22 mouse cellular contexts compared by ENCODE assay signal in genomic region chr13:30932972-30933371, GRCm38 (mm10). TPM values are rescaled to one million over a fixed set of nuclear protein-coding genes. Genes with fewer than 3 reads are reported as not detected.
DNase-seq lines count a peak whose midpoint lies in the region; ATAC-seq and TF ChIP-seq lines count a peak whose summit lies in the region.
"Had no signal": no experiment of that assay in that cellular context is flagged by ENCODE, and none has a peak within 500 bp of the region (broad histone marks: within the 10 kb centered on the region; RNA-seq: fewer than 3 reads in every experiment).

No protein-coding gene starts in this region.

- no peaks in the 10 kb centered on the region for H3K79me2 ChIP-seq in myocyte (ENCODE audit: control insufficient read depth, insufficient read depth)

- TF ChIP-seq POLR2A in myocyte (IDR thresholded peaks at IDR 0.05; ENCODE audit: insufficient read length, low read depth), result no peak

- intact Hi-C loops in heart, postnatal 10 days (cut with DNase I), result no loop called here

- H3K36me3 ChIP-seq in myocyte (ENCODE audit: control insufficient read depth, insufficient read depth), result peaks cover 9% of the 10 kb centered on the region
- H3K36me3 ChIP-seq in midbrain, embryonic 14.5 days (ENCODE audit: control insufficient read depth, insufficient read depth, low read length), result 0 out of 2 replicates have a peak, but pooled peaks cover 9% of the 10 kb centered on the region
- H3K36me3 ChIP-seq: midbrain, embryonic 15.5 days; neural tube, embryonic 12.5 days; stomach, embryonic 15.5 days had no signal

- H3K4me1 ChIP-seq in midbrain, embryonic 14.5 days (ENCODE audit: control insufficient read depth, insufficient read depth, low read length), result no peaks in the 10 kb centered on the region
- H3K4me1 ChIP-seq: hindbrain, embryonic 13.5 days; midbrain, embryonic 15.5 days; neural tube, embryonic 12.5 days; stomach, embryonic 15.5 days had no signal

- no peaks in the 10 kb centered on the region for H3K9me3 ChIP-seq in midbrain, embryonic 14.5 days (ENCODE audit: control insufficient read depth, low read length)
- H3K9me3 ChIP-seq: hindbrain, embryonic 13.5 days; midbrain, embryonic 15.5 days; neural tube, embryonic 12.5 days; stomach, embryonic 15.5 days had no signal

- no peaks in the 10 kb centered on the region for H3K27me3 ChIP-seq in myocyte (ENCODE audit: control insufficient read depth, insufficient read depth, insufficient read length)
- no peaks in the 10 kb centered on the region for H3K27me3 ChIP-seq in midbrain, embryonic 14.5 days (ENCODE audit: control insufficient read depth, insufficient read depth, low read length)
- H3K27me3 ChIP-seq: hindbrain, embryonic 13.5 days; midbrain, embryonic 15.5 days; neural tube, embryonic 12.5 days; stomach, embryonic 15.5 days had no signal

- H3K4me3 ChIP-seq in myocyte, result no peak overlapping the region
- H3K4me3 ChIP-seq in midbrain, embryonic 14.5 days (replicated peaks; ENCODE audit: low read depth, low read length), result no peak overlapping the region
- H3K4me3 ChIP-seq: hindbrain, embryonic 13.5 days; midbrain, embryonic 15.5 days; neural tube, embryonic 12.5 days; stomach, embryonic 15.5 days had no signal

- H3K4me2 ChIP-seq in myocyte (ENCODE audit: low read depth), result peak overlapping the region; percentile 3
- H3K4me2 ChIP-seq in midbrain, embryonic 14.5 days (ENCODE audit: low read length), result no peak overlapping the region
- H3K4me2 ChIP-seq: hindbrain, embryonic 13.5 days; midbrain, embryonic 15.5 days; neural tube, embryonic 12.5 days; stomach, embryonic 15.5 days had no signal

- no peak for ATAC-seq in midbrain, embryonic 14.5 days (ENCODE audit: low FRiP score, low TSS enrichment)
- ATAC-seq: midbrain, embryonic 15.5 days had no signal

- no peak overlapping the region for H3K9ac ChIP-seq in midbrain, embryonic 14.5 days (replicated peaks; ENCODE audit: low read length)
- H3K9ac ChIP-seq: hindbrain, embryonic 13.5 days; liver, embryonic 14.5 days; midbrain, embryonic 15.5 days; neural tube, embryonic 12.5 days; stomach, embryonic 15.5 days had no signal

- no peak overlapping the region for H3K27ac ChIP-seq in midbrain, embryonic 14.5 days (replicated peaks; ENCODE audit: low read depth, low read length)
- H3K27ac ChIP-seq: hindbrain, embryonic 13.5 days; liver, embryonic 14.5 days; macrophage; midbrain, embryonic 15.5 days; neural tube, embryonic 12.5 days; stomach, embryonic 15.5 days had no signal

- DNase-seq in heart, adult 11 months, result peak; percentile 77
- DNase-seq in heart, postnatal 10 days, result no peak
- DNase-seq in 416B (ENCODE audit: low read depth) (peak; percentile 30), adipocyte (ENCODE audit: low spot score) (peak; percentile 30)
- no peak for DNase-seq in adrenal gland, adult 8-10 months
- no peak for DNase-seq in midbrain, embryonic 14.5 days
- DNase-seq in layer of hippocampus, adult 9-10 months (ENCODE audit: low spot score), result no peak
- DNase-seq: cerebellum, postnatal 10 days; kidney, adult 11 months; kidney, postnatal 10 days; thymus, postnatal 14 days had no signal

- no peak overlapping the region for H3ac ChIP-seq in myocyte (ENCODE audit: control insufficient read depth, insufficient read length)

- 85% methylated on average over 6 of the region's 6 CpGs for WGBS in midbrain, embryonic 14.5 days

TF ChIP-seq in myocyte, 11 proteins besides CTCF, POLR2A, EP300 and RAD21:
- TF ChIP-seq MAX (IDR thresholded peaks at IDR 0.05; ENCODE audit: low read depth), result no peak
- TF ChIP-seq REST (IDR thresholded peaks at IDR 0.05; ENCODE audit: insufficient read depth, insufficient read length), result no peak
- TF ChIP-seq CEBPB (IDR thresholded peaks at IDR 0.05; ENCODE audit: insufficient read depth, poor library complexity, severe bottlenecking), result no peak

RNA-seq across cellular contexts. Expression of gene Hus1b, which starts 14.6 kb away (rescaled TPM):
- total RNA-seq in heart, postnatal 10 days (2021), result under 1 TPM; 0.30 to 0.43 TPM
- not detected for polyA plus RNA-seq in myocyte (2012; fragmentation: generic; extraction: Trizol)
- 1 to 10 TPM in 1 of 4 experiments, under 1 TPM in 3; 0.35 to 1.2 (median 0.59) TPM for total RNA-seq in adrenal gland, adult 8-10 months (2022)
- 0.24 and 0.36 TPM in 2 replicates for polyA plus RNA-seq in midbrain, embryonic 14.5 days (2014; fragmentation: Nextera tagmentation; extraction: Ambion mirVana)
- polyA plus RNA-seq: embryonic facial prominence, embryonic 11.5 days; heart, embryonic 16.5 days; hindbrain, embryonic 13.5 days; macrophage; midbrain, embryonic 15.5 days; neural tube, embryonic 12.5 days had no signal

RNA-seq across cellular contexts. Expression of gene Exoc2, which starts 40.9 kb away (rescaled TPM):
- total RNA-seq in heart, postnatal 10 days (2021), result 10 to 100 TPM; 18.5 to 20.6 TPM
- polyA plus RNA-seq in myocyte (2012; fragmentation: generic; extraction: Trizol), result 12.6 TPM
- 10 to 100 TPM; 36.2 to 48.8 (median 41.6) TPM for total RNA-seq in adrenal gland, adult 8-10 months (2022)
- polyA plus RNA-seq in midbrain, embryonic 14.5 days (2014; fragmentation: Nextera tagmentation; extraction: Ambion mirVana), result 56.2 and 63.1 TPM in 2 replicates

RNA-seq across cellular contexts. Expression of gene Gm5447, which starts 41.0 kb away (rescaled TPM):
- not detected for total RNA-seq in heart, postnatal 10 days (2021)
- not detected for polyA plus RNA-seq in myocyte (2012; fragmentation: generic; extraction: Trizol)
- total RNA-seq in adrenal gland, adult 8-10 months (2022), result under 1 TPM in 2 of 4 experiments, not detected in 2; 0.15 to 0.31 TPM
- polyA plus RNA-seq in midbrain, embryonic 14.5 days (2014; fragmentation: Nextera tagmentation; extraction: Ambion mirVana), result not detected in 2 replicates
- total RNA-seq: layer of hippocampus, postnatal 10 days; MEL had no signal
- polyA plus RNA-seq: liver, embryonic 14.5 days; macrophage; midbrain, embryonic 15.5 days; neural tube, embryonic 12.5 days had no signal

Comparison
In these comparisons a context has a peak if more than half of its experiments do, and no peak if none do; other contexts are left out.
1. DNase-seq: peak in heart, adult 11 months (single experiment), 416B (single experiment) and adipocyte (single experiment); none in heart, postnatal 10 days (0 of 2), adrenal gland, adult 8-10 months (single experiment), midbrain, embryonic 14.5 days (single experiment) and layer of hippocampus, adult 9-10 months (single experiment).